Mouse (Mus musculus): Measurements from ENCODE around the gene Hand1.

Gene Hand1

DNA sequence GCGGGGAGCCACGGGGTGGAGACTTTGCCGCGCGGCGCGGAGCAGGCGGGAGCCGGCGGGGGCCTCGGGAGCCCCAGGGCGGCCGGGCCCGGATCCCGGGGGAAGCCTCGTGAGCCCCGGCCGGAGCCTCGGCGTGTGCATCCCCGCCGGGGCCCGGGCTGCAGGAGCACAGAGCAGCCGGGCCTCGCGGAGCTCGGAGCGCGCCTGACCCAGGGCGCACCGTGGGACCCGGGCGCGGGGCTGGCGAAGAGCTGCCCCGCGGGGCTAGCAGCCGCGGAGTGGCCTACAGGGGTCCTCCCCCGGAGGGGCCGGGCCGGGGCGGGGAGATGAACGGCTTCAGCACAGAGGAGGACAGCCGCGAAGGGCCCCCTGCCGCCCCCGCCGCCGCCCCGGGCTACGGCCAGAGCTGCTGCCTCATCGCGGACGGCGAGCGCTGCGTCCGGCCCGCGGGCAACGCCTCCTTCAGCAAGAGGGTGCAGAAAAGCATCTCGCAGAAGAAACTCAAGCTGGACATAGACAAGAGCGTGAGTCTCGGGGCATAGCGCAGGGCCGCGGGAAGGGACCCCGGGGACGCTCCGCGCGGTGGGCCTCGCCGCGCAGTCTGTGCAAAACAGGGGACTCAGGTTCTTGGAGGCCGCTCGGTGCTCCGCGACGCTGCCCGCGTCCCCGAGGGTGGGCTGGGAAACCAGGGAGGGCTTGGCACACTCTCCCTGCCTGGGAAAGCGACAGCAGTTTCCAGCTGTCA is 30.7 kb downstream of the Hand1 start:
- DNase-seq (ENCODE audit: low spot score): peak; percentile 29

DNA sequence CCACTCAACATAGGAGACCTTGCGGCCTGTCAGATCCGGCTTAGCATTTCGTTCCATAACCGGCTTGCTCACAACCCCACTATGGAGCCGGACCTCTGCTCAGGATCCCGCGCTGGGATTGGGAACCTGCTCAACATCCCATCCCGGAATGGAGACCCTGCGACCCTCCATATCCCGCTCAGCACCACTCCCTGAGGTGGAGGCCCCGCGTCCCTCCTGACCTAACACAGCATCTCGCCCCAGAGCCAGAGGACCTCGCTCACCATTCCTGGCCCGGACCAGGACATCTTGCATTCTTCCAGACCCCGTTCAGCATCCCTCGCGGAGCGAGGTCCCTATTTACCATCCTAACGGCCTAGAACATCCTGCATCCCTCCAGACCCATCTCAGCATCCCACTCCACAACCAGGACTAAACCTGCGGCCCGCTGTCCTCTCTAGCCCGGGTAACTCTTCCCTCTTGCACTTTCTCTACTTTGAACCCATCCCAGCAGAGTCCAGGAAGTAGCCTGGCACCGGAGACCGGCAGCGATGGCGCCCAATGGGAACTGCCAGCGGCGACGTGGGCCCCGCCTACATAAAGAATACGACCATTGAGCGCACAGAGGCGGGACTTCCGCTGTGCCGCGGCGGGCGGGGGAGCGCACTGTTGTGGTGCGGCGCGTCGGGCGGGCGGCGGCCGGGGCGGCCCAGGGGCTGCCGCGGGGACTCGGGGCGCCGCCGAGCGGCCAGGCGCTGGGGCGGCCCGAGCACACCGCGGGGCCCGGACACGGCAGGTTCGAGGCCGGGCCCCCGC is 31.4 kb downstream of the Hand1 start, which contains the start of gene Sap30l:
Gene Sap30l, plus strand, starts transcription at position 667 of the 795 bp plus-strand sequence.
- peak; percentile 94 for DNase-seq (ENCODE audit: low spot score)

DNA sequence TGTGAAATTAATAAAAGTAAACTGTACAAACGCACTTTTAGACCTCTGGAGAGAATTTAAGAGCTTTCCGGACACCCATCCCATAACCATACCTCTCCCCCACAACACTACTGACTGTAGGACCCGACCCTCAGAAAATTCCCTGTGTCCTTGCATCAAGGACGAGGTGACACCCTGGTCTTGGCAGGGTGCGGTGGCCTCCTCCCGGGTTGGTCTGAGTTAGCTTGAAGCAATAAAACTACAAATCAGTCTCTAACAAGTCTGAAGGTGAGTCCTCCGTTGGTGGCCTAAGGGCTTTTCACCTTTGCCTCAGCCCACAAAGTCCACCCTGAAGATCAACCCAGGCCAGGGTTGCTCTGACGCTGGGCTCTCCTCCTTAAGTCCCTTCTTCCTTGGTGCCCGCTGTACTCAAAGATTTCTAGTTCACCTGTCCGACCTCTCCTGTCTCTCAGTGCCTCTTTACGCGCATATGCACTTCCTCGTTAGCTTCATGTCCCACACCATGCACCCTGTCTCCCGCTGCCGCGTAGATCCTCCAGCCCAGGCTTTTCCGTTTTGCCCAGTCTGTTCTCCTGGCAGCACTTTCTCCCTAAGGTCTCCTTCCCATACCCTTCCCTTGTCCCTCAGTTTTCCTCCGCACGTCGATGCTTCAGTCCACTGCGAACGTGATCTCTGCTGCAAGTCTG is 32.2 kb downstream of the Hand1 start:
- DNase-seq (ENCODE audit: low spot score): no peak

DNA sequence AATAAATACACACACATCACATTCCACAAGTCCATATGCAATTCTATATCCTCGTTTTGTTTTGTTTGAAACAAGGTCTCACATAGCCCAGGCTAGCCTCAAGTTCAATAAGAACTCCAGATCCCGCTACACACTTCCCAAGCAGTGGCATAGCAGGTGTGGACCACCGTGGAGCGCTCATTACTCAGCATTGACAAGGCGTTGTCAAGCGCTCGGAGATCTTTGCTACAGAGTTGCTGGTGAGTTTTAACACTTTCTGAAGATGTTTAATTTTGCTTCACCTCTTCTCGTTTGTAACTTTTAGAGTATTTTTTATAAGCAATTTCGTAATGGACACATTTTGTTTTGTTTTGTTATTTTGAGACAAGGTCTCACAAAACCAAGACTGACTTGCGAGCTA is 33.2 kb downstream of the Hand1 start:
- no peak for DNase-seq (ENCODE audit: low spot score)

DNA sequence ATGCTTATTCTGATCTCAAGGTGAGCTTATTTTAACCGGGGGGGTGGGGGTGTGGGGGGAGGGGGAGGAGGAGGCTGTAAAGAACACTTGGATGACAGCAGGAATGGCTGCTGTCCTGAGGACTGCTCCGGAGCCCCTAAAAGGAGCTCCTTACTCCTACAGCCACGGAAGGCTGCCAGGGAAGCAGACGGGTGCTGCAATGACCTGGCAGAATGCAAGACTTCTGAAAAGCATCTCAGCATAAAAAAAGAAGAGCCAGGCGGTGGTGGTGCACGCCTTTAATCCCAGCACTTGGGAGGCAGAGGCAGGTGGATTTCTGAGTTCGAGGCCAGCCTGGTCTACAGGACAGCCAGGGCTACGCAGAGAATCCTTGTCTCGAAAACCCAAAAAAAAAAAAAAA is 34.8 kb downstream of the Hand1 start:
- DNase-seq (ENCODE audit: low spot score): no peak

DNA sequence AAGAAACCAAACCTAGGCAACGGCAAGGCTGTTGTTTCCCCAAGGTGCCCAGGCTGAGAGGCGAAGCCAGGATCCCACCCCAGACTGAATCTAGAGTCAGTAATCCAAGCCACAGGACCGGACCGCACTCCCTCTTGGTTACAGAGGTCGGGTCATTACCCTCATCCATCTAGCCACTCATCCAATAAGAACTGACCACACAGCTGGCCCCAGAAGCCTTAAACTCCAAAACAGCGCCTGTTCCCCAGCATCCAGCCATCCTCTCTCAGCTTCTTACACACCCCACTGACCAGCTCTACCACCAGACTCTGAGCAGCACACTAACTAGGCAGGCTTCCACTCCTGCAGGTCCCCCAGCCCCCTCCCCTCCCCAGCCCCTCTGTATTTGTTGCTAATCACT is 37.5 kb downstream of the Hand1 start:
- no peak for DNase-seq (ENCODE audit: low spot score)

GRCm38 (mm10) chr11:57790866-57791535 is 41.6 kb downstream of the Hand1 start:
- no peak for DNase-seq (ENCODE audit: low spot score)

DNA sequence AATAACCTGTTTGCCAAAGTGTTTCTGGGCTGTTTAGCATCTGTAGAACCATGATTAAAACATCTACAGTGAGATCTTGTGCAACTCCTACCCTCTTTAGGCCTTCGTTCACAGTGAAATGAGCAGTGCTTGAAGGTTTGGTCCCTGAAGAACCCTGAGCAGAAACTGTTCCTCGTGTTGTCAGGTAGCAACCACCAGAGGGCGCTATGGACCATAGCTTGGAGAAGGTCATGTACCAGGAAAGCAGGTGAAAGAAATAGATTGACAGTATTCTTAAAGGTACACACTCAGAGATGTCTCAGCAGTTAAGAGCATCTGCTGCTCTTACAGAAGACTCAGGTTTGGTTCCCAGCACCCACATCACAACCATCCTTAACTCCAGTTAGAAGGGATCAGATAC is 44.7 kb downstream of the Hand1 start:
- DNase-seq (ENCODE audit: low spot score): peak; percentile 47

DNA sequence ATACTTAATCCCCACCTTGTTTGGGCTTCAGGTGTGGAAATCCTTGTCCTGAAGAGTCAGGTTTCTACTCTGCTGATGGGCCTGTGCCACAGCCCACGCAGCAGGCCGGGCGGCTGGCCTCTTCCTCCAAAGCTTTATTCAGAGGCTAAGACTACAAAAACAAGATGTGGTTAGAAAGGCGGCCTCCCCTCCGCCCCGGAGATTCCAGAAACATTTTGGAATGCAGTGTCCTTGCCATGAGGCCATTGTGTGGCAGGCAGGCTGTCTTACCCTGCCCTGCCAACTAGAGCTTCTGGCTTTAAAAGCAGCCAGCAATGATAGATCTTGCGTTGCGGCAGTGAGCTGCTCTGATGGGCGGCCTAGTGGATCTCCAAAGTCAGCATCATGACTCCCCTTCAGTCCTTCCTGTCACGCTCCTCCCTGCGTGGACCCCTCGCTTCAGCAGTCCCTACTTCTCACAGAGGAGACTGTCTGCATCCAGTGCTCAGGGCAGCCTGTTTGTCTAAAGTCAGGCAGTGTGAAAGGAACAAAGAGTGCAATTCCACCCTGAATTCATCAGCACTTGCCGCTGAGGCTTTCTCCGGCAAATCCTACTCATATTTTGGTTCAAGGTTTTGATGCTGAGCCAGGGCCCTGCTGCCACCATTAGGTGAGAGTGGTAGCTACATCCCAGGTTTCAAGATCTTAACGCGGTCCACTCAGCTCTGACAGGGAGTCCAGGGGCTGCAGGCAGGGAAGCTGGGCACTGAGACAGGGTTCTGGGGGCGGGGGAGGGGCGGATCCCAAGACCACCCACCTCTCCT is 45.8 kb downstream of the Hand1 start:
- no peak for DNase-seq (ENCODE audit: low spot score)

DNA sequence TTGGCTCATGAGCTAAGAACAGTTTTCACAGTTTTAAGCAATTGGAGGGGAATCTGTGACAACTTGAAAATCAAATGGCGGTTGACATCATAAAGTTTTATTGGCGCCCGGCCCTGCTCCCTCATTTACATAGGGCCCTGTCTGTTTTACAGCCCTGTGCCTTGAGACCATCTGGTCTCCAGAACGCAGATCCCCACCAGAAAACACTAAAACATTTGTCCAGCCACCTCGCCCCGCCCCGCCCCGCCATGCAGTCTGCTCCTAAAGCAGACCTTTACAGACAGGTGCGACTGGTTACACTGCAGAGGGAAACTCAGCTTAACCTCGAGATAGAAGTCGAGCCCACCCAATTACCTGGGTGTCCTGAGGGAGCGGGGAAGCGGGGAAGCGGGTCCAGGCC is 52.8 kb downstream of the Hand1 start:
- DNase-seq (ENCODE audit: low spot score): no peak
